Mouse (Mus musculus) adrenal gland, postnatal 4 days (tissue): ENCODE measurements around the gene Tgm5. TPM values are rescaled to one million over a fixed set of nuclear protein-coding genes. Genes with fewer than 3 reads are reported as not detected.

Experiments used
- total RNA-seq, 2 experiments: library from RNA; stranded (reverse); gene quantifications; 2 replicates each; pipeline ENCODE4 v1.2.3; 2021

Gene Tgm5
- total RNA-seq, 2 experiments from 2014 or later, result 0.25 to 0.50 TPM

Other genes with a start within 250 kb of the Tgm5 start
- 10 to 100 TPM; 28.5 to 34.8 TPM for gene Cdan1, start 235.7 kb downstream of the Tgm5 start, total RNA-seq
- 10 to 100 TPM; 15.0 to 15.7 TPM for gene Ttbk2, start 235.2 kb downstream of the Tgm5 start, total RNA-seq
- 10 to 100 TPM; 35.8 to 38.7 TPM for gene Ubr1, start 115.1 kb downstream of the Tgm5 start, total RNA-seq
- gene Tmem62, start 108.8 kb downstream of the Tgm5 start, total RNA-seq, result 10 to 100 TPM in 1 of 2 experiments, 1 to 10 TPM in 1; 9.3 to 10.8 TPM
- 10 to 100 TPM; 52.7 to 53.5 TPM for gene Ccndbp1, start 77.4 kb downstream of the Tgm5 start, total RNA-seq
- gene Epb42, start 48.8 kb downstream of the Tgm5 start, total RNA-seq, result 10 to 100 TPM in 1 of 2 experiments, 1 to 10 TPM in 1; 6.1 to 16.0 TPM
- gene Tgm7, start 24.0 kb upstream of the Tgm5 start, total RNA-seq, result under 1 TPM in 1 of 2 experiments, not detected in 1; 0.17 TPM
- gene Adal, start 54.6 kb upstream of the Tgm5 start, total RNA-seq, result 10 to 100 TPM; 17.5 to 17.9 TPM
- gene Lcmt2, start 54.8 kb upstream of the Tgm5 start, total RNA-seq, result 1 to 10 TPM; 9.5 to 9.9 TPM
- 10 to 100 TPM; 38.6 to 47.7 TPM for gene Tubgcp4, start 84.8 kb upstream of the Tgm5 start, total RNA-seq
- gene Zscan29, start 85.3 kb upstream of the Tgm5 start, total RNA-seq, result 10 to 100 TPM; 18.5 to 20.0 TPM
- 100 to 1,000 TPM in 1 of 2 experiments, 10 to 100 TPM in 1; 99.2 to 105 TPM for gene Trp53bp1, start 185.6 kb upstream of the Tgm5 start, total RNA-seq
- gene Map1a, start 203.8 kb upstream of the Tgm5 start, total RNA-seq, result 10 to 100 TPM; 10.8 to 13.3 TPM